In genomic region chr19:5424092-5424781, GRCm38 (mm10) we compare ENCODE assay signal across 9 mouse cellular contexts. TPM values are rescaled to one million over a fixed set of nuclear protein-coding genes. Genes with fewer than 3 reads are reported as not detected.
A peak's percentile ranks its signal among the peaks of the same experiment; 100 is the strongest.
DNase-seq lines count a peak whose midpoint lies in the region; ATAC-seq and TF ChIP-seq lines count a peak whose summit lies in the region.
"Had no signal": no experiment of that assay in that cellular context is flagged by ENCODE, and none has a peak within 500 bp of the region (broad histone marks: within the 10 kb centered on the region; RNA-seq: fewer than 3 reads in every experiment).

No protein-coding gene starts in this region.

- H3K27me3 ChIP-seq in intestine, embryonic 14.5 days (replicated peaks; ENCODE audit: control insufficient read depth, insufficient read depth, low read length), result no peaks in the 10 kb centered on the region
- no peaks in the 10 kb centered on the region for H3K27me3 ChIP-seq in liver, embryonic 12.5 days (replicated peaks)
- H3K27me3 ChIP-seq in midbrain, postnatal 0 days (ENCODE audit: insufficient read depth, low read length), result no peaks in the 10 kb centered on the region
- H3K27me3 ChIP-seq in stomach, embryonic 15.5 days (replicated peaks), result no peaks in the 10 kb centered on the region

- WGBS in intestine, embryonic 14.5 days, result under 1% methylated on average over 26 of the region's 48 CpGs
- under 1% methylated on average over 37 of the region's 48 CpGs for WGBS in liver, embryonic 12.5 days (ENCODE audit: insufficient replicate concordance)
- WGBS in midbrain, postnatal 0 days, result under 1% methylated on average over 34 of the region's 48 CpGs
- under 1% methylated on average over 39 of the region's 48 CpGs for WGBS in stomach, embryonic 15.5 days

- H3K4me1 ChIP-seq in intestine, embryonic 14.5 days (replicated peaks; ENCODE audit: control insufficient read depth, insufficient read depth, low read length), result peaks cover 23% of the 10 kb centered on the region
- peaks cover 44% of the 10 kb centered on the region for H3K4me1 ChIP-seq in liver, embryonic 12.5 days
- H3K4me1 ChIP-seq in midbrain, postnatal 0 days (ENCODE audit: insufficient read depth, low read length), result peaks cover 20% of the 10 kb centered on the region
- peaks cover 31% of the 10 kb centered on the region for H3K4me1 ChIP-seq in stomach, embryonic 15.5 days

- intact Hi-C loops in left cerebral cortex, adult 2 months (cut with DNase I), result loop anchor here (1.0 to 2.0 kb wide), 3 partner anchors 33 to 66 kb away; partner anchors contain the start of genes Banf1, Ccdc85b, Cfl1 and Eif1ad

- peak overlapping the region; percentile 88 for H3K4me3 ChIP-seq in left cerebral cortex, adult 2 months
- peak overlapping the region; percentile 78 for H3K4me3 ChIP-seq in intestine, embryonic 14.5 days (ENCODE audit: low read depth, low read length)
- peak overlapping the region; percentile 78 for H3K4me3 ChIP-seq in liver, embryonic 12.5 days
- peak overlapping the region; percentile 70 for H3K4me3 ChIP-seq in midbrain, postnatal 0 days (ENCODE audit: low read depth, low read length)
- H3K4me3 ChIP-seq in stomach, embryonic 15.5 days (replicated peaks), result peak overlapping the region; percentile 89

- DNase-seq in left cerebral cortex, adult 2 months (ENCODE audit: extremely low spot score in 1 of 2, low spot score in 2 of 2), result peak; percentile 21 to 70
- no peak for DNase-seq in left cerebral cortex, adult 11 months (ENCODE audit: low spot score)
- DNase-seq in cerebellum, postnatal 4 days (ENCODE audit: low spot score in 2 of 2), result peak; percentile 50 to 67
- DNase-seq in gastrocnemius, postnatal 10 days, result peak; percentile 74
- no peak for DNase-seq in intestine, embryonic 14.5 days (ENCODE audit: low spot score)
- peak; percentile 66 for DNase-seq in midbrain, postnatal 0 days (ENCODE audit: low spot score)

- H3K4me2 ChIP-seq in intestine, embryonic 14.5 days (ENCODE audit: low read length), result peak overlapping the region; percentile 93
- peak overlapping the region; percentile 95 for H3K4me2 ChIP-seq in liver, embryonic 12.5 days
- peak overlapping the region; percentile 81 for H3K4me2 ChIP-seq in midbrain, postnatal 0 days (ENCODE audit: low read depth, low read length, poor library complexity, severe bottlenecking)
- peak overlapping the region; percentile 87 for H3K4me2 ChIP-seq in stomach, embryonic 15.5 days

- peaks cover 47% of the 10 kb centered on the region for H3K36me3 ChIP-seq in intestine, embryonic 14.5 days (ENCODE audit: control insufficient read depth, insufficient read depth, low read length)
- H3K36me3 ChIP-seq in liver, embryonic 12.5 days, result peaks cover 52% of the 10 kb centered on the region
- H3K36me3 ChIP-seq in midbrain, postnatal 0 days (ENCODE audit: insufficient read depth, low read length), result peaks cover 36% of the 10 kb centered on the region
- peaks cover 21% of the 10 kb centered on the region for H3K36me3 ChIP-seq in stomach, embryonic 15.5 days

- H3K27ac ChIP-seq in left cerebral cortex, adult 2 months, result peak overlapping the region; percentile 89
- peak overlapping the region; percentile 82 for H3K27ac ChIP-seq in intestine, embryonic 14.5 days (ENCODE audit: low read depth)
- H3K27ac ChIP-seq in liver, embryonic 12.5 days, result peak overlapping the region; percentile 89
- peak overlapping the region; percentile 86 for H3K27ac ChIP-seq in midbrain, postnatal 0 days (ENCODE audit: low read depth, low read length)
- peak overlapping the region; percentile 96 for H3K27ac ChIP-seq in stomach, embryonic 15.5 days

- peak overlapping the region; percentile 75 for H3K9ac ChIP-seq in intestine, embryonic 14.5 days (ENCODE audit: low read length)
- peak overlapping the region; percentile 90 for H3K9ac ChIP-seq in liver, embryonic 12.5 days
- H3K9ac ChIP-seq in midbrain, postnatal 0 days (replicated peaks; ENCODE audit: low read length, poor library complexity, severe bottlenecking), result peak overlapping the region; percentile 95
- H3K9ac ChIP-seq in stomach, embryonic 15.5 days, result peak overlapping the region; percentile 69

- no peak for TF ChIP-seq CTCF in left cerebral cortex, adult 2 months (IDR thresholded peaks at IDR 0.05)
- TF ChIP-seq CTCF in midbrain, postnatal 0 days (IDR thresholded peaks at IDR 0.05), result peak; percentile 30; the same call in 1 of the 2 replicates

- ATAC-seq in intestine, embryonic 14.5 days (replicated peaks; ENCODE audit: low FRiP score, low TSS enrichment, low read depth), result peak; percentile 65
- ATAC-seq in liver, embryonic 12.5 days, result peak; percentile 63
- peak; percentile 48 for ATAC-seq in midbrain, postnatal 0 days (ENCODE audit: low FRiP score)
- ATAC-seq in stomach, embryonic 15.5 days (ENCODE audit: insufficient read depth, low FRiP score, low read depth), result peak; percentile 66

- no peaks in the 10 kb centered on the region for H3K9me3 ChIP-seq in intestine, embryonic 14.5 days (ENCODE audit: control insufficient read depth, low read length)
- no peaks in the 10 kb centered on the region for H3K9me3 ChIP-seq in liver, embryonic 12.5 days (replicated peaks)
- H3K9me3 ChIP-seq in midbrain, postnatal 0 days (ENCODE audit: low read length), result no peaks in the 10 kb centered on the region
- H3K9me3 ChIP-seq in stomach, embryonic 15.5 days, result no peaks in the 10 kb centered on the region

RNA-seq across cellular contexts. Expression of gene Drap1, which starts 0.5 kb away (rescaled TPM):
- total RNA-seq in left cerebral cortex, adult 2 months (2021), result 100 to 1,000 TPM; 248 to 267 TPM
- 100 to 1,000 TPM; 513 to 561 TPM for total RNA-seq in gastrocnemius, postnatal 10 days (2021)
- polyA plus RNA-seq in intestine, embryonic 14.5 days (2014; fragmentation: Nextera tagmentation; extraction: Ambion mirVana), result 170 and 173 TPM in 2 replicates
- 108 TPM in 2 replicates for polyA plus RNA-seq in liver, embryonic 12.5 days (2016; fragmentation: Nextera tagmentation; extraction: Ambion mirVana)
- 187 and 203 TPM in 2 replicates for total RNA-seq in midbrain, postnatal 0 days (2014; rRNA removed)
- polyA plus RNA-seq in midbrain, postnatal 0 days (2015; fragmentation: Nextera tagmentation; extraction: Ambion mirVana), result 332 and 342 TPM in 2 replicates
- polyA plus RNA-seq in stomach, embryonic 15.5 days (2015; fragmentation: Nextera tagmentation; extraction: Ambion mirVana), result 210 and 222 TPM in 2 replicates

RNA-seq across cellular contexts. Expression of gene AI837181, which starts 0.7 kb away (rescaled TPM):
- 10 to 100 TPM; 68.0 to 74.1 TPM for total RNA-seq in left cerebral cortex, adult 2 months (2021)
- total RNA-seq in gastrocnemius, postnatal 10 days (2021), result 10 to 100 TPM; 47.8 to 50.5 TPM
- 34.2 and 41.2 TPM in 2 replicates for polyA plus RNA-seq in intestine, embryonic 14.5 days (2014; fragmentation: Nextera tagmentation; extraction: Ambion mirVana)
- polyA plus RNA-seq in liver, embryonic 12.5 days (2016; fragmentation: Nextera tagmentation; extraction: Ambion mirVana), result 21.8 and 24.0 TPM in 2 replicates
- total RNA-seq in midbrain, postnatal 0 days (2014; rRNA removed), result 73.2 and 98.8 TPM in 2 replicates
- polyA plus RNA-seq in midbrain, postnatal 0 days (2015; fragmentation: Nextera tagmentation; extraction: Ambion mirVana), result 74.1 and 85.2 TPM in 2 replicates
- 47.8 and 49.4 TPM in 2 replicates for polyA plus RNA-seq in stomach, embryonic 15.5 days (2015; fragmentation: Nextera tagmentation; extraction: Ambion mirVana)

RNA-seq across cellular contexts. Expression of gene Tsga10ip, which starts 21.9 kb away (rescaled TPM):
- total RNA-seq in left cerebral cortex, adult 2 months (2021), result not detected
- total RNA-seq in gastrocnemius, postnatal 10 days (2021), result under 1 TPM in 1 of 2 experiments, not detected in 1; 0.23 TPM
- polyA plus RNA-seq in intestine, embryonic 14.5 days (2014; fragmentation: Nextera tagmentation; extraction: Ambion mirVana), result 2.8 TPM in 1 of 2 replicates, not detected in the other
- polyA plus RNA-seq in liver, embryonic 12.5 days (2016; fragmentation: Nextera tagmentation; extraction: Ambion mirVana), result 0.22 TPM in 1 of 2 replicates, not detected in the other
- not detected in 2 replicates for total RNA-seq in midbrain, postnatal 0 days (2014; rRNA removed)
- polyA plus RNA-seq in midbrain, postnatal 0 days (2015; fragmentation: Nextera tagmentation; extraction: Ambion mirVana), result 0.10 TPM in 1 of 2 replicates, not detected in the other
- polyA plus RNA-seq in stomach, embryonic 15.5 days (2015; fragmentation: Nextera tagmentation; extraction: Ambion mirVana), result 8.3 and 12.9 TPM in 2 replicates
- total RNA-seq: adrenal gland, postnatal 36 days had no signal

RNA-seq across cellular contexts. Expression of gene Fosl1, which starts 23.1 kb away (rescaled TPM):
- total RNA-seq in left cerebral cortex, adult 2 months (2021), result under 1 TPM in 1 of 2 experiments, not detected in 1; 0.65 TPM
- total RNA-seq in gastrocnemius, postnatal 10 days (2021), result not detected
- not detected in 2 replicates for polyA plus RNA-seq in intestine, embryonic 14.5 days (2014; fragmentation: Nextera tagmentation; extraction: Ambion mirVana)
- polyA plus RNA-seq in liver, embryonic 12.5 days (2016; fragmentation: Nextera tagmentation; extraction: Ambion mirVana), result not detected in 2 replicates
- total RNA-seq in midbrain, postnatal 0 days (2014; rRNA removed), result 0.11 TPM in 1 of 2 replicates, not detected in the other
- not detected in 2 replicates for polyA plus RNA-seq in midbrain, postnatal 0 days (2015; fragmentation: Nextera tagmentation; extraction: Ambion mirVana)
- polyA plus RNA-seq in stomach, embryonic 15.5 days (2015; fragmentation: Nextera tagmentation; extraction: Ambion mirVana), result not detected in 2 replicates

RNA-seq across cellular contexts. Expression of gene Ccdc85b, which starts 33.5 kb away (rescaled TPM):
- 10 to 100 TPM; 29.5 to 30.6 TPM for total RNA-seq in left cerebral cortex, adult 2 months (2021)
- total RNA-seq in gastrocnemius, postnatal 10 days (2021), result 1 to 10 TPM; 8.2 to 9.1 TPM
- 7.1 TPM in 2 replicates for polyA plus RNA-seq in intestine, embryonic 14.5 days (2014; fragmentation: Nextera tagmentation; extraction: Ambion mirVana)
- polyA plus RNA-seq in liver, embryonic 12.5 days (2016; fragmentation: Nextera tagmentation; extraction: Ambion mirVana), result 4.1 and 4.8 TPM in 2 replicates
- 14.3 and 19.4 TPM in 2 replicates for total RNA-seq in midbrain, postnatal 0 days (2014; rRNA removed)
- 15.4 and 15.6 TPM in 2 replicates for polyA plus RNA-seq in midbrain, postnatal 0 days (2015; fragmentation: Nextera tagmentation; extraction: Ambion mirVana)
- 11.8 and 11.9 TPM in 2 replicates for polyA plus RNA-seq in stomach, embryonic 15.5 days (2015; fragmentation: Nextera tagmentation; extraction: Ambion mirVana)

Comparison
In these comparisons a context has a peak if more than half of its experiments do, and no peak if none do; other contexts are left out.
1. DNase-seq: peak in left cerebral cortex, adult 2 months (2 of 2), cerebellum, postnatal 4 days (2 of 2), gastrocnemius, postnatal 10 days (single experiment) and midbrain, postnatal 0 days (single experiment); none in left cerebral cortex, adult 11 months (single experiment) and intestine, embryonic 14.5 days (single experiment).
2. Peak in every context shown above with its lines, with median percentiles within 50 percentile points of each other: H3K27ac ChIP-seq, H3K4me3 ChIP-seq, ATAC-seq, H3K4me2 ChIP-seq and H3K9ac ChIP-seq.